Mouse (Mus musculus) midbrain, postnatal 0 days (tissue): Measurements from ENCODE around the gene Dync1h1. TPM values are rescaled to one million over a fixed set of nuclear protein-coding genes. Genes with fewer than 3 reads are reported as not detected.

Source experiments
- ATAC-seq: fragments of 200-750 bp; cut with Nextera tagmentation; 2 replicates; pipeline ENCODE4 v1.8.0; 2017; ENCODE audit warnings: moderate number of reproducible peaks, mild to moderate bottlenecking, moderate TSS enrichment, moderate library complexity; ENCODE audit not compliant: low FRiP score
- DNase-seq: peaks from one replicate; pipeline ENCODE4 v3.0.0-alpha.2; 2015; ENCODE audit warnings: low spot score
- H3K27ac ChIP-seq: fragments of 300-500 bp; sonication (generic); 2 replicates; pipeline ENCODE4 v1.5.1; 2014; ENCODE audit warnings: low read depth, mild to moderate bottlenecking, low read length, mixed read lengths
- H3K27me3 ChIP-seq: fragments of 300-500 bp; sonication (generic); 2 replicates; pipeline ENCODE4 v1.6.1; 2014; ENCODE audit warnings: low read length, control low read depth, mixed read lengths; ENCODE audit not compliant: insufficient read depth
- H3K36me3 ChIP-seq: fragments of 300-500 bp; sonication (generic); 2 replicates; pipeline ENCODE4 v1.6.1; 2014; ENCODE audit warnings: low read length, control low read depth, mixed read lengths; ENCODE audit not compliant: insufficient read depth
- H3K4me1 ChIP-seq: fragments of 300-500 bp; sonication (generic); 2 replicates; pipeline ENCODE4 v1.6.1; 2014; ENCODE audit warnings: mild to moderate bottlenecking, control low read depth, antibody characterized with exemption, low read length, mixed read lengths; ENCODE audit not compliant: insufficient read depth
- H3K4me2 ChIP-seq: fragments of 300-500 bp; sonication (generic); 2 replicates; pipeline ENCODE4 v1.6.1; 2014; ENCODE audit warnings: low read depth, mild to moderate bottlenecking, low read length, mixed read lengths; ENCODE audit not compliant: poor library complexity, severe bottlenecking
- H3K4me3 ChIP-seq: fragments of 300-500 bp; sonication (generic); 2 replicates; pipeline ENCODE4 v1.5.1; 2014; ENCODE audit warnings: low read depth, mild to moderate bottlenecking, low read length, moderate library complexity
- H3K9ac ChIP-seq: fragments of 300-500 bp; sonication (generic); replicated peaks from 2 replicates; pipeline ENCODE4 v1.6.1; 2014; ENCODE audit warnings: mild to moderate bottlenecking, low read length, moderate library complexity, mixed read lengths; ENCODE audit not compliant: poor library complexity, severe bottlenecking
- H3K9me3 ChIP-seq: fragments of 300-500 bp; sonication (generic); 2 replicates; pipeline ENCODE4 v1.6.1; 2016; ENCODE audit warnings: low read length, control low read depth
- CTCF ChIP-seq: IDR thresholded peaks from 2 replicates; pipeline ENCODE4 v1.5.1; 2016; ENCODE audit warnings: antibody characterized with exemption, mild to moderate bottlenecking
- WGBS: fragments of 180-500 bp; shearing (Covaris S2); extraction: QIAGEN DNeasy Blood & Tissue Kit; methylation state at CpG from one replicate; pipeline ENCODE4 v1.1.7; 2014; 5-methylcytosine and 5-hydroxymethylcytosine counted together
- polyA plus RNA-seq: library from polyadenylated mRNA; unstranded; fragments of >200 nt; fragmentation: Nextera tagmentation; extraction: Ambion mirVana; gene quantifications from 2 replicates; pipeline ENCODE4 v1.2.1, GENCODE M21; 2015
- total RNA-seq: library from RNA; depleted of rRNA; stranded (reverse); fragments of >200 nt; gene quantifications from 2 replicates; pipeline ENCODE4 v1.2.3, GENCODE M21; 2014

Dync1h1 gene
- total and polyA plus RNA-seq, 2 experiments from 2014 or later, result 60.3 to 271 TPM

DNA sequence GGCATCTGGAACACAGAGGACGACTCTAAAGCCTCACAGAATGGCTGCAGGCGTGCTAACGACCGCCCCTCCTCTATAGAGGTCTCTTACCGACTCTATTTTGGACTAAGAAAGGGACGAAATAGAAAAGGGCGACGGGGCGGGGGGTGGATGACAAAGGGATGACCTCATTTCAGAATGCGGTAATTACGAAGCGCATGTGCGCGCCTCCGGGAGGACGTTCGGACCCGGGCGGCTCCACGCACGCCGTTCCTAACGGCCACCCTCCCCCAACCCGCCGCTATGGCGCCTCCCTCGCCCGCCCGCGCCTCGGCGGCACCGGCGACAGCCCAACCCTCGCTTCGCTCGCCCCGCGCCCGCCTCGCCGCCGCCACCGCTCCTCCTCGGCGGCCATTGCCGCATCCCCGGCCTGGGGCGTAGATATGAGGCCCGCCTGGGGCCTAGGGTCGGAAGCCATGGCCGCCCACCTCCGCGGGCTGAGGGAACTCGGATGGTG lies 94.5 kb downstream of the Dync1h1 start:
- H3K27ac ChIP-seq, result peak overlapping the region; percentile 99
- H3K4me1 ChIP-seq, result no peaks in the 10 kb centered on the region; the same call in 1 of the 2 replicates
- WGBS, result under 1% methylated on average over 55 of the region's 55 CpGs
- no peaks in the 10 kb centered on the region for H3K27me3 ChIP-seq
- peak overlapping the region; percentile 99 for H3K4me3 ChIP-seq
- TF ChIP-seq CTCF, result no peak
- peak overlapping the region; percentile 100 for H3K9ac ChIP-seq
- H3K9me3 ChIP-seq, result no peaks in the 10 kb centered on the region
- peak overlapping the region; percentile 48 for H3K4me2 ChIP-seq
- DNase-seq (peak; percentile 75), ATAC-seq (peak; percentile 79)
- peaks cover 10% of the 10 kb centered on the region; the same call in 1 of the 2 replicates for H3K36me3 ChIP-seq

GRCm38 (mm10) chr12:110696173-110696974 lies 95.1 kb downstream of the Dync1h1 start:
- no peaks in the 10 kb centered on the region; the same call in 1 of the 2 replicates for H3K4me1 ChIP-seq
- peak; percentile 97 for DNase-seq
- TF ChIP-seq CTCF, result no peak
- H3K27ac ChIP-seq, result peak overlapping the region; percentile 99
- peak overlapping the region; percentile 99 for H3K4me3 ChIP-seq
- H3K27me3 ChIP-seq, result no peaks in the 10 kb centered on the region
- ATAC-seq, result peak; percentile 95
- H3K9me3 ChIP-seq, result no peaks in the 10 kb centered on the region
- peaks cover 9% of the 10 kb centered on the region; the same call in 1 of the 2 replicates for H3K36me3 ChIP-seq
- H3K9ac ChIP-seq, result peak overlapping the region; percentile 100
- WGBS, result under 1% methylated on average over 80 of the region's 89 CpGs
- peak overlapping the region; percentile 78 for H3K4me2 ChIP-seq

DNA sequence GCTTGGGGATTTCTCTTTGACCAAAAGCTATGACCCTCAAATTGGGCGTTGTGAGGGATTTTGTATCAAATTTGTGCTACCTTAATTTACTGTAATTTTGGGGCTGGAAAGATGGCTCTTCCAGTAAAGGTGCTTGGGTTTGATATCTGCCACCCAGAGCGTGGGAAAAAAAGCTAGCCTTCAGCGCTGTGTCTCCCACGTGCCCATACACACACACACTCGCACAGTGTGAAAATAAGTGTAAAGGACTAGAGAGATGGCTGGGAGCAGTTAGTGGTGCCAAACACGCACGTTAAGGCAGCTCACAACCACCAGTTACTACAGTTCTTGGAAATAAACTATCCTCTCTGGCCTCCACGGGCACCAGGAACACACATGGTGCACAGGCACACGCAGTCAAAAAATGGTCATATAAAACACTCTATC lies 95.7 kb downstream of the Dync1h1 start:
- WGBS, result 47% methylated on average over 9 of the region's 9 CpGs
- H3K9ac ChIP-seq, result peak overlapping the region; percentile 75
- DNase-seq (no peak), ATAC-seq (no peak)
- TF ChIP-seq CTCF, result no peak
- H3K4me3 ChIP-seq, result peak overlapping the region; percentile 99
- H3K36me3 ChIP-seq, result 0 out of 2 replicates have a peak, but pooled peaks cover 5% of the 10 kb centered on the region
- peak overlapping the region; percentile 78 for H3K4me2 ChIP-seq
- no peaks in the 10 kb centered on the region for H3K9me3 ChIP-seq
- no peaks in the 10 kb centered on the region for H3K27me3 ChIP-seq
- H3K27ac ChIP-seq, result peak overlapping the region; percentile 99
- H3K4me1 ChIP-seq, result no peaks in the 10 kb centered on the region; the same call in 1 of the 2 replicates

- no peak overlapping the region for H3K27ac ChIP-seq
- H3K9me3 ChIP-seq, result no peaks in the 10 kb centered on the region
- 0 out of 2 replicates have a peak, but pooled peaks cover 5% of the 10 kb centered on the region for H3K36me3 ChIP-seq
- no peak for DNase-seq
- ATAC-seq, result no peak
- H3K4me1 ChIP-seq, result no peaks in the 10 kb centered on the region; the same call in 1 of the 2 replicates
- no peak overlapping the region for H3K4me3 ChIP-seq
- TF ChIP-seq CTCF, result no peak
- no peak overlapping the region for H3K9ac ChIP-seq
- no peaks in the 10 kb centered on the region for H3K27me3 ChIP-seq
- no peak overlapping the region for H3K4me2 ChIP-seq
- 71% methylated on average over 5 of the region's 5 CpGs for WGBS
Measured at GRCm38 (mm10) chr12:110697457-110697856, 96.2 kb downstream of the Dync1h1 start.

DNA sequence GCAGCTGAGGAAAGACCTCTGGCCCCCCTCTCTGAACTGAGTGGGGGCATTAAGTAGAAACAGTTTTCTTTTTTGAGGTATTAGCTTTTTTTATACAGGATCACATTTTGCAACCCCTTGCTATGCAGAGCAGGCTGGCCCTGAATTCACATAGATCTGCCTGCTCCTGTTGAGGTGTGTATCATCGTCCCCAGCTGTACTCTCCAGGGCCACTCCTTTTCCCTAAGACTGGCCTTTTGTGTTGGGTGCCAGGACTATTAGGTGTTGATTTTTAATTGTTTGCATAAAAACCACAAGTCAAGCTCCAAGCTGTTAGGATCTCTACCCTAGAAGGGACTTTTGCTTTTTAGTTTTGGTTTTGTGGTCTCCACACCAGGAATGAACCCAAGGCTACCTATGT lies 96.8 kb downstream of the Dync1h1 start:
- no peak for TF ChIP-seq CTCF
- no peak for DNase-seq

More for the DNA sequence above, 96.8 kb downstream of the Dync1h1 start:
- Histone ChIP-seq H3K4me2 (no peak overlapping the region), H3K9me3 (no peaks in the 10 kb centered on the region), H3K4me1 (no peaks in the 10 kb centered on the region; the same call in 1 of the 2 replicates), H3K27me3 (no peaks in the 10 kb centered on the region), H3K36me3 (0 out of 2 replicates have a peak, but pooled peaks cover 5% of the 10 kb centered on the region), H3K4me3 (no peak overlapping the region), H3K9ac (no peak overlapping the region), H3K27ac (no peak overlapping the region)
- ATAC-seq, result no peak
- WGBS, result 90% methylated on average over 1 of the region's 1 CpGs
